Mouse (Mus musculus) intestine, embryonic 14.5 days (tissue): Measurements from ENCODE around the gene Cyfip2. TPM values are rescaled to one million over a fixed set of nuclear protein-coding genes. Genes with fewer than 3 reads are reported as not detected.

Experiments used
- ATAC-seq: fragments of 200-750 bp; cut with Nextera tagmentation; replicated peaks from 2 replicates; pipeline ENCODE4 v1.8.0; 2017; ENCODE audit warnings: low read depth, moderate number of reproducible peaks, moderate TSS enrichment, moderate library complexity; ENCODE audit not compliant: low FRiP score, low TSS enrichment
- DNase-seq: peaks from one replicate; pipeline ENCODE4 v3.0.0-alpha.2; 2018; ENCODE audit warnings: low spot score
- H3K27ac ChIP-seq: fragments of 300-500 bp; sonication (generic); 2 replicates; pipeline ENCODE4 v1.5.1; 2014; ENCODE audit warnings: low read depth, mild to moderate bottlenecking, control low read depth
- H3K27me3 ChIP-seq: fragments of 300-500 bp; sonication (generic); replicated peaks from 2 replicates; pipeline ENCODE4 v1.6.1; 2014; ENCODE audit warnings: low read length, control low read depth; ENCODE audit not compliant: control insufficient read depth, insufficient read depth
- H3K36me3 ChIP-seq: fragments of 300-500 bp; sonication (generic); 2 replicates; pipeline ENCODE4 v1.6.1; 2014; ENCODE audit warnings: low read length, control low read depth; ENCODE audit not compliant: control insufficient read depth, insufficient read depth
- H3K4me1 ChIP-seq: fragments of 300-500 bp; sonication (generic); replicated peaks from 2 replicates; pipeline ENCODE4 v1.6.1; 2014; ENCODE audit warnings: low read length, control low read depth, mixed read lengths; ENCODE audit not compliant: control insufficient read depth, insufficient read depth
- H3K4me2 ChIP-seq: fragments of 300-500 bp; sonication (generic); 2 replicates; pipeline ENCODE4 v1.6.1; 2014; ENCODE audit warnings: low read length
- H3K4me3 ChIP-seq: fragments of 300-500 bp; sonication (generic); 2 replicates; pipeline ENCODE4 v1.5.1; 2014; ENCODE audit warnings: low read depth, low read length, control low read depth, mixed read lengths
- H3K9ac ChIP-seq: fragments of 300-500 bp; sonication (generic); 2 replicates; pipeline ENCODE4 v1.6.1; 2014; ENCODE audit warnings: mild to moderate bottlenecking, low read length
- H3K9me3 ChIP-seq: fragments of 300-500 bp; sonication (generic); 2 replicates; pipeline ENCODE4 v1.6.1; 2016; ENCODE audit warnings: low read length, control low read depth; ENCODE audit not compliant: control insufficient read depth
- WGBS: fragments of 180-500 bp; shearing (Covaris S2); extraction: QIAGEN DNeasy Blood & Tissue Kit; methylation state at CpG from one replicate; pipeline ENCODE4 v1.1.7; 2014; 5-methylcytosine and 5-hydroxymethylcytosine counted together
- polyA plus RNA-seq: library from polyadenylated mRNA; unstranded; fragments of >200 nt; fragmentation: Nextera tagmentation; extraction: Ambion mirVana; gene quantifications from 2 replicates; pipeline ENCODE4 v1.2.1, GENCODE M21; 2014

The Cyfip2 gene
- polyA plus RNA-seq, 1 experiment from 2014 or later, result 13.4 TPM

DNA sequence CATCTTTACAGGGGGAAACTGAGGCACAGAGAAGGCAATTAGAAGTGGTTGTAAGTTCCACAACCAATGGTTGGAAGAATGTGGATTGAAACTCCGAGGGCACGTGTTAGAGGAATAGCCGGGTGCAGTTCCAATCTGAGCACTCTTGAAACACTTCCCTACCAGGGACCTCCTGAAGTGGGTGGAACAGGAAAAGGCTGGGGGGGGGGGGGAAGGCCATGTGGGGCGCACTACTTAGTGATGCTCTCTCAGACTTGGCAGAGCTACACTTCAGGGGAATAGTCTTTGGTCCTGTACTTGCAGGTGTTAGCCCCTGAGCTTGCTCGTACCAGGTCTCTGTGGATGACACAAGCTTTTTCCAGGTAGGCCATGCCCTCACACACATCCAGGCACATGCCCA lies 23.4 kb upstream of the Cyfip2 start:
- no peaks in the 10 kb centered on the region for H3K36me3 ChIP-seq
- no peak overlapping the region for H3K4me3 ChIP-seq
- DNase-seq (no peak), ATAC-seq (no peak)
- H3K9ac ChIP-seq, result no peak overlapping the region
- H3K9me3 ChIP-seq, result no peaks in the 10 kb centered on the region
- no peak overlapping the region for H3K27ac ChIP-seq
- 82% methylated on average over 5 of the region's 5 CpGs for WGBS
- H3K4me1 ChIP-seq, result no peaks in the 10 kb centered on the region
- H3K27me3 ChIP-seq, result no peaks in the 10 kb centered on the region
- H3K4me2 ChIP-seq, result no peak overlapping the region

DNA sequence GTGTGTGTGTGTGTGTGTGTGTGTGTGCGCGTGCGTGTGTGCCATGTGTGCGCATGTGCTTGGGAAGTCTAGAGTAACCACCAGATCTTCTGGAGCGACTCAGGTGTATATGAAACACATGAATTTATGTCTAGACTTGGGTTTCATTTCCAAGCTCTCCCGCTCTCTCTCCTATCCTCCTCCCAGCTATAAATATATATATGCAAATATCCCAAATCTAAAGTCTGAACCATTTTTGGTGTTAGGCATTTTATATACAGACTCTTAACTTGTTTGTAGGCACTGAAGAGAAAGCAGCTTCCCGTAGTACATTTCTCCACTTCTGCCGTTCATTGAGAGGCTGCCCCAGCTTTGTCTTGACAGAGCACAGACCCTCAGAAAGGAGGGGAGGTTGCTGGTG lies 19.6 kb upstream of the Cyfip2 start:
- DNase-seq (no peak), ATAC-seq (no peak)
- no peaks in the 10 kb centered on the region for H3K9me3 ChIP-seq
- no peaks in the 10 kb centered on the region for H3K4me1 ChIP-seq
- no peaks in the 10 kb centered on the region for H3K27me3 ChIP-seq
- no peak overlapping the region for H3K9ac ChIP-seq
- no peak overlapping the region for H3K4me2 ChIP-seq
- no peak overlapping the region for H3K27ac ChIP-seq
- no peaks in the 10 kb centered on the region for H3K36me3 ChIP-seq
- no peak overlapping the region for H3K4me3 ChIP-seq
- WGBS, result 81% methylated on average over 8 of the region's 8 CpGs

DNA sequence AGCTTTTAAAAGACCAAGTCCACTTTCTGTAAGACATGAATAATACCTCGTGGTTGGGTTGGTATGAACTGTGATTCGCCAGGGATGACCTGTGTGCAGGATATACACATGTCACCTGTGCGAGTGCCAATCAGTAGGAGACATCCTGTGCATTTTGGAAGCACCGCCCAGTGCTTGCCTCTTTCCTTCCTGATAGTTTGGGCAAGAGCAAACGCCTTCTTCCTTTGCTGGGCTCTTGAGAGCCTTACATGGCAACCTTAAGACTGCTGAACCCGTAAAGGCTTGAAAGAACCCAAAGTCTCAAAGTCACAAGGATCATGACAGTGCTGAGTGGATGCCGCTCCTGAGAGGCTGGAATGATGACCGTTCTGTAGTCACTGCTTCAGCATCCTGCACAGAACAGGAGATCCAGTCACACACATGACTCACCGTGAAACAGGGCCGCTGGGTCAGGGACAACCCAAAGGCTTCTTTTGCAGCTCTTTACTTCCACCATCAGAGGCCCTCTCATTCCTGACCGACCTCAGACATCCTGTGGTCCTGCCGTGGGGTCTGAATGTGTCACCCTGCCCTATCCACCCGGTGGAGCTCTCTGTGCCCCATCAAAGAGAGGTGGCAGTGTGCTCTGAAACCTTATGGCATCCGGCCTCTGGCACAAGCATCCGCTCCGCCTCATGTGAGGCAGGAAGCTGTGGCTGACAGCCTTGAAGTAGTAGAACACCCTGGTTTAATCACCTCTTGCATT lies 13.8 kb upstream of the Cyfip2 start:
- ATAC-seq, result no peak
- 88% methylated on average over 16 of the region's 16 CpGs for WGBS
- H3K9ac ChIP-seq, result no peak overlapping the region
- no peaks in the 10 kb centered on the region for H3K36me3 ChIP-seq
- no peak overlapping the region for H3K27ac ChIP-seq
- H3K9me3 ChIP-seq, result no peaks in the 10 kb centered on the region
- no peak overlapping the region for H3K4me2 ChIP-seq
- no peaks in the 10 kb centered on the region for H3K27me3 ChIP-seq
- no peak for DNase-seq
- no peak overlapping the region for H3K4me3 ChIP-seq
- H3K4me1 ChIP-seq, result no peaks in the 10 kb centered on the region

DNA sequence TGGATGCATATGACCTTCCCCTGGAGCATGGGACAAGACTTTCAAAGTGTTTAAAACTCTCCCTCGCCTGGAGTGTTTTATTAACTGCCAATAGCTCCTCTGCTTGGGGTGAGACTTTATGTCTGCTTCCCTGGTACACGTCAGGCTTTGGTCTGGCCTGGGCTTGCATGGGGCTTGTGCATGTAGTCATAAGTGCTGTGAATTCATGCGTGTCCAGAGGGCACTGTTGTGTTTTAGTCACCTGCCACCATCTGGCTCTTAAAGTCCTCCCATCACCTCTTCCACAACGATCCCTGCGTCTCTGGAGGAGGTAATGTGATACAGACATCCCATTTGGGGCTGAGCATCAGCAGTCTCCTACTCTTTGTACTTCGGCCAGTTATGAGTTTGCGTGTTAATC lies 8.9 kb upstream of the Cyfip2 start:
- ATAC-seq (no peak), DNase-seq (no peak)
- Histone ChIP-seq H3K4me3 (no peak overlapping the region), H3K36me3 (no peaks in the 10 kb centered on the region), H3K9ac (no peak overlapping the region), H3K27ac (no peak overlapping the region), H3K4me2 (no peak overlapping the region), H3K27me3 (no peaks in the 10 kb centered on the region), H3K4me1 (no peaks in the 10 kb centered on the region), H3K9me3 (no peaks in the 10 kb centered on the region)
- WGBS, result 72% methylated on average over 7 of the region's 7 CpGs

DNA sequence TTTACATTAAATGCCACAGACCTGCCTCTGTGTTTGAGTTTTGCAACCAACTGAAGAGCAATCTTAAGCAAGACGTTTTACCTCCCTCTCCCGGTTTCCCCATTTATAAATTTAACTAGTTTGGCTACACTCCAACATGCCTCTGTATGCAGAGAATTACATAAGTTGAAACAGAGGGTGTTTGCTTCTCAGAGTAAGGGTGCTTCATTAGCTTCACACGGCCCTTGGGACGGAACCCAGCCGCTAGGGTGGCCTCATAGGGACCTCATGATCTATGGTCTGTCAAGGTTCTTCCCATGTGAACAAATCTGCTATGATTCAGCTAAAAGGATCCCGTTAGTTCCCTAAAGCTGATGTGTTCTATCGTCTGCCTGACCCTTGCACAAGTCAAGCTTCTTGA lies 1.9 kb upstream of the Cyfip2 start:
- WGBS, result 36% methylated on average over 7 of the region's 7 CpGs
- Histone ChIP-seq H3K4me1 (0 out of 2 replicates have a peak, but pooled peaks cover 7% of the 10 kb centered on the region), H3K9ac (no peak overlapping the region), H3K9me3 (no peaks in the 10 kb centered on the region), H3K4me3 (no peak overlapping the region), H3K4me2 (no peak overlapping the region), H3K36me3 (no peaks in the 10 kb centered on the region), H3K27me3 (no peaks in the 10 kb centered on the region), H3K27ac (no peak overlapping the region)
- ATAC-seq, result no peak
- DNase-seq, result no peak

DNA sequence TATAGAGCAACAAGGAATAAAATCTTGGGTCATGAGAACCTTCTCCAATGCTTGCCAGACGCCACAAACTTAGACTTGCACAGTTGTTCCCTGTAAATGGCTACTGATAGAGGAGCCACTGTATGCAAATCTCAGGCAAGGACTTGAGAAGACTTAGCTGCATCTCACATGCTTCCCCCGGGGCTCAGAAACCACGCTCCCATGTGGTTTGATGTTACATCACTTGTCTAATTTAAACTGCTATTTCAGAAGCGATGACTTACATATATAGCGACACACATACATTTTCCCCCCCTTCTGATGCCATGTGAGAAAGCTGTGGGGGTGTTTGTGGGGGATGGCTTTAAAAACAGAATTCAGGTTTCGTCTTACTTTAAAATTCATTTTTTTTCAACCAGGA lies 1.2 kb upstream of the Cyfip2 start:
- Histone ChIP-seq H3K4me2 (no peak overlapping the region), H3K9ac (no peak overlapping the region), H3K4me3 (no peak overlapping the region), H3K36me3 (no peaks in the 10 kb centered on the region), H3K9me3 (no peaks in the 10 kb centered on the region), H3K27me3 (no peaks in the 10 kb centered on the region), H3K4me1 (0 out of 2 replicates have a peak, but pooled peaks cover 7% of the 10 kb centered on the region), H3K27ac (no peak overlapping the region)
- 78% methylated on average over 6 of the region's 6 CpGs for WGBS
- no peak for ATAC-seq
- no peak for DNase-seq

DNA sequence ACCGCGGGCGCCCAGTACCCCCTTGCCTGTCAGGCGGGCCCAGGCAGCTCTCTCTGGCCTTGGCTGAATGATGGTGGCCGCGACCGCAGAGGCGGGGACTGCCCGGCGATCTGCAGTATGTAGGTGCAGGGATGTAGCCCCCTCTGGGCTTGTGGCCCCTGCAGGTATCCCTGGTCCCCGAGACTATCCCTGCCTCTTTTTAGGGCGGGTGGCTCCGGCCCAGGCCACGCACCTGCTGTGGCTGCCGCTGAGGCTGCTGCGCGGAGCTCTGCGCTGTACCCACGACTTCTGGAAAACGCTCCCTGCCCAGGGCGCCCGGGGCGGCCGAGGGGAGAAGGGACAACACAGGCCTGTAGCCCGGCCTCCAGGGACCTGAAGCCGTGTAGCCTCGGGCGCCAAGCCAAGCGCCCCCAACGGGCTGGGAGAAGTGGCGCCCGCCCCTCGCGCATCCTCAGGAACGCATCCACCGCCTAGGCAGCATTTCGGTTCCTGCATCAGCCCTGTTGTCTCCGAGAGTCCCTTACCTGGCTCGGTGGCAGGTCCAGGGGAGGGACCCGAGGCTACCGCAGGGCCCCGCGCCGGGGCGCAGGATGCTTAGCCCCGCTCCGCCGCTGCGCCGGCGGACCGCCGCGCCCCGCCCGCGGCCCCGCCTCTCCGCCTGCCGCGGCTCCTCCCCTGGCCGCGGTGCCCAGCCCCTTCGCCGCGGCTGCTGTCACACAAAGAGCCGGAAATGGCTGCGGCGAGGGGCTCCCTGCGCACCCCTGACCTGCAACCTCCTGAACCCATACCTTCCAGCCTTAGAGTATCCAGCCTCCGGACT lies 746 bp downstream of the Cyfip2 start:
- Histone ChIP-seq H3K4me1 (0 out of 2 replicates have a peak, but pooled peaks cover 7% of the 10 kb centered on the region), H3K27me3 (no peaks in the 10 kb centered on the region), H3K36me3 (no peaks in the 10 kb centered on the region), H3K9me3 (no peaks in the 10 kb centered on the region), H3K27ac (no peak overlapping the region), H3K4me2 (peak overlapping the region; percentile 98), H3K4me3 (peak overlapping the region; percentile 55), H3K9ac (peak overlapping the region; percentile 52)
- WGBS, result 2% methylated on average over 70 of the region's 71 CpGs
- ATAC-seq (peak; percentile 91), DNase-seq (peak; percentile 76)

DNA sequence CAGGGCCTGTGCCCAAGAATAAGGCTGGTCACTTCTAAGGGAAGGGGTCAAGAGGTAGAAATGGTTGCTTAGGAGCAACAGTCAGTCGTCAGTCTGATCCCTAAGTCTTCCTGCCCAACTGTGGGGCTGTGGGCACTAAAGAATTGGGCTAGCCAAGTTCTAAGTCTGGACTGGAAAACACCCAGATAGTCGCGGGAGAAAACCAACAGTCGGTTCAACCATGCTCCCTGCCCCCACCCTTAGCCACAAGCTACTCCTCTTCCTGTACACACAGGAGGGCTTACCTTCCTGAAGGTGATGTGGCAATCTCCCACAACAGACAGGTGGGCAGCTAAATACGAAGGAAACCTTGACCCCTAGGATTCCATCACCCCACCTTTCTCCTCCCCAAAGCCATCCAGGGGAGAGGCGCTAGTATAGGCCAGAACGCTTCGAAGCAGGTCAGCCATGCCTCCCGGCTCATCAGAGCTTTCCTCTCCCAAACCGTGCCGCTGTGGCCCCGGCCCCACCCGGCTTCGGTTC lies 1.4 kb downstream of the Cyfip2 start:
- peak overlapping the region; percentile 98 for H3K4me2 ChIP-seq
- no peaks in the 10 kb centered on the region for H3K9me3 ChIP-seq
- no peaks in the 10 kb centered on the region for H3K27me3 ChIP-seq
- DNase-seq, result no peak
- ATAC-seq, result peak; percentile 57
- no peaks in the 10 kb centered on the region for H3K36me3 ChIP-seq
- H3K27ac ChIP-seq, result no peak overlapping the region
- peak overlapping the region; percentile 52 for H3K9ac ChIP-seq
- peak overlapping the region; percentile 55 for H3K4me3 ChIP-seq
- WGBS, result 14% methylated on average over 14 of the region's 14 CpGs
- 0 out of 2 replicates have a peak, but pooled peaks cover 7% of the 10 kb centered on the region for H3K4me1 ChIP-seq
